Mouse (Mus musculus): ENCODE measurements at regions not wholly inside any gene's neighbourhood (a gene's known extent, or its start where the extent isn't known, plus 50 kb on each side); places are given as distances from the start of the nearest gene placed in this dataset.

DNA sequence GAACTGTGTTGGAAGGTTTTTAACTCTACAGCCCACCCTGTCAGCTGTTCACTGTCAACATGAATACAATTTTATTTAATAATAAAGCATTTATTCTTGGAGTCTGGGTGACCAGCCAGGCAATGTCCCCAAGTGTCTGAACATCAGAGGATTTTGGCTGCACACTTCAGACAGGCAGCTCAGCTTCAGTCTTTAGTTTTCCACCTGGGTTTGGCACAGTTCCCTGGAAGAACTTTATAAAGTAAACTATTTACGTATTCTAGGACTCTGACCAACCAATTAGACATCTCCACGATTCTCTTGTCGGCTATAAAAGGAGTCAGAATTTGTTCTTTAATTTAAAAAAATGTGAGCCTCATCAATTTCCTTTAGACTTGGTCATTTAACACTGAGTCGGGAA lies 220.8 kb upstream of the 1700056E22Rik start:
- 87% methylated on average over 4 of the region's 4 CpGs for WGBS
- ATAC-seq, result no peak
- Histone ChIP-seq H3K4me2 (ENCODE audit: low read length) (no peak overlapping the region), H3K9ac (ENCODE audit: low read depth, low read length) (no peak overlapping the region), H3K4me1 (ENCODE audit: control insufficient read depth, insufficient read depth, low read depth, low read length) (no peaks in the 10 kb centered on the region), H3K9me3 (ENCODE audit: control insufficient read depth, low read length) (no peaks in the 10 kb centered on the region), H3K4me3 (ENCODE audit: low read length) (no peak overlapping the region), H3K36me3 (ENCODE audit: control insufficient read depth, insufficient read depth, low read length) (no peaks in the 10 kb centered on the region), H3K27me3 (replicated peaks; ENCODE audit: control insufficient read depth, insufficient read depth, low read length) (no peaks in the 10 kb centered on the region), H3K27ac (ENCODE audit: low read depth, low read length) (no peak overlapping the region)

DNA sequence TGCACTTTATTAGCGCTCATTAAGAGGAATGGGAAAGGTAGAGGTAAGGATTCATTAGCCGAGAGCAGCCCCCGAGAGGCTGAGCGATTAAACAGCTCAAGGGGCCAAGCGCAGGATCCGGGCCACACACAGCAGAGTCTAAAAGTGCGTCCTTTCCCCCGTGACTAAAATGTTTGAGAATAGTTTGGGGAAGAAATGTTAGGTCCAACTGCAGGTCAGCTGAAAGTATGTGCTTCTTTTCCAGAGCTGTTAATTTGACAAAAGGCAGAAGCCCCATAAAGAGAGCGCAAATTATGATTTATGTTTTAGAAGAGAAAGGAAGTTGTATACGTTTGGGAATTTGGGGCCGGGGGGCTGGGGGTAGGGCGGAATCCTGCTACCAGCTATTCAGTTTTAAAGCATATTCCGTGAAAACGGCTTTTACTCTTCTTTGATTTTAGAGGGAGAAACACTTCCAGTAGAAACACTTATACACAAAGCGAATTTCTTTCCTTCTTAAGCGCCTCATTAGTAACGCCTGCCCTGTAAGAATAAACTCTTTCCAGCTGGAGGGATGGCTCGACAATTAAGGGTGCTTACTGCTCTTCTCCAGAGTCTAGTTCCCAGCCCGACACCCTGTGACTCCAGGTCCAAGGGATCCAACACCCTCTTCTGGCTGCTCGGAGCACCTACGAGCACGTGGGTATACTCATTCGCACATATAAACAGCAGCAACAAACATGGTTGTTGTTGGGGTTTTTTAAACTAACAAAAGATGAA lies 210.8 kb upstream of the 1700056E22Rik start:
- Histone ChIP-seq H3K4me2 (ENCODE audit: low read length) (no peak overlapping the region), H3K4me1 (ENCODE audit: control insufficient read depth, insufficient read depth, low read depth, low read length) (no peaks in the 10 kb centered on the region), H3K36me3 (ENCODE audit: control insufficient read depth, insufficient read depth, low read length) (no peaks in the 10 kb centered on the region), H3K27me3 (replicated peaks; ENCODE audit: control insufficient read depth, insufficient read depth, low read length) (no peaks in the 10 kb centered on the region), H3K27ac (ENCODE audit: low read depth, low read length) (no peak overlapping the region), H3K4me3 (ENCODE audit: low read length) (no peak overlapping the region), H3K9ac (ENCODE audit: low read depth, low read length) (no peak overlapping the region), H3K9me3 (ENCODE audit: control insufficient read depth, low read length) (no peaks in the 10 kb centered on the region)
- 73% methylated on average over 23 of the region's 23 CpGs for WGBS
- ATAC-seq, result no peak

DNA sequence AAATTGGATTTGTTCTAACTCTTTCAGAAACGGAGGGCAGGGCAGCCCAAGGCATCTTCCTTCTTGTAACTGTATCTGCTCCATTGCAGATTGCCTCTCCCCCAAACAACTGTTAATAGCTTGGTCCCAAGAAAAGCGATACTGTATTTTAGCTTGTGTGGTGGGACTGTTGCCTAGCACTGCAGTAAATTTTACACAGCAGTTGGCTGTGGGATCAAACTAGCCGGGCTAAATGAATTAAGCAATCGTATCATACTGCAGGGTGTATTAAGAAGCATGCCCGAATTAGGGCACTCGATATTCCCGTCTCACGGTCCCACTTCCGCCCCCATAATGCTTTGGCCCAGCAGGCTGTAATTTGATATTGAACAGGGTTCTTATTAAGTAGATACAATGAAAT lies 210.2 kb upstream of the 1700056E22Rik start:
- no peak overlapping the region for H3K4me2 ChIP-seq (ENCODE audit: low read length)
- no peaks in the 10 kb centered on the region for H3K4me1 ChIP-seq (ENCODE audit: control insufficient read depth, insufficient read depth, low read depth, low read length)
- no peaks in the 10 kb centered on the region for H3K36me3 ChIP-seq (ENCODE audit: control insufficient read depth, insufficient read depth, low read length)
- H3K27me3 ChIP-seq (replicated peaks; ENCODE audit: control insufficient read depth, insufficient read depth, low read length), result no peaks in the 10 kb centered on the region
- 76% methylated on average over 9 of the region's 9 CpGs for WGBS
- H3K9ac ChIP-seq (ENCODE audit: low read depth, low read length), result no peak overlapping the region
- no peak for ATAC-seq
- H3K4me3 ChIP-seq (ENCODE audit: low read length), result no peak overlapping the region
- H3K27ac ChIP-seq (ENCODE audit: low read depth, low read length), result no peak overlapping the region
- no peaks in the 10 kb centered on the region for H3K9me3 ChIP-seq (ENCODE audit: control insufficient read depth, low read length)

DNA sequence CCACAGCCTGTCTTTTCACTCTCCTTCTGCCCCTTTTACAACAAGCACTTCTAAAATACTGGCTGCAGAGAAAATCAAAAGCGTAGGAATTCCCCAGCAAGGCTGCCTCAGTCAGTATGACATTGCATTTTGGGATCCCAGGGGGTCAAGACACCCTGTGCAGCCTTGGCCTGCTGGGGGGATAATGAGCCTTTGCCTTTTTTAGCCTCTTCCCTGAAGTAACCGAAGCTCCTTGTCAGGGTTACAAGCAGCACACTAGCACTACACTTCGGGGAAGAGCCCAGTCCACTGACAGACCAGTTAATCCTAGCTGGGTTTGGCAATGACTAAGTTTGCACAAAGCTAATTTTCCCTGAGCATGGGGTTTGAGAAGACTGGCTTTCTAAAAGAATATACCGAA lies 207.7 kb upstream of the 1700056E22Rik start:
- WGBS, result 68% methylated on average over 4 of the region's 4 CpGs
- no peak overlapping the region for H3K4me2 ChIP-seq (ENCODE audit: low read length)
- H3K4me3 ChIP-seq (ENCODE audit: low read length), result no peak overlapping the region
- no peaks in the 10 kb centered on the region for H3K9me3 ChIP-seq (ENCODE audit: control insufficient read depth, low read length)
- H3K27me3 ChIP-seq (replicated peaks; ENCODE audit: control insufficient read depth, insufficient read depth, low read length), result no peaks in the 10 kb centered on the region
- no peaks in the 10 kb centered on the region for H3K36me3 ChIP-seq (ENCODE audit: control insufficient read depth, insufficient read depth, low read length)
- no peaks in the 10 kb centered on the region for H3K4me1 ChIP-seq (ENCODE audit: control insufficient read depth, insufficient read depth, low read depth, low read length)
- no peak overlapping the region for H3K9ac ChIP-seq (ENCODE audit: low read depth, low read length)
- H3K27ac ChIP-seq (ENCODE audit: low read depth, low read length), result no peak overlapping the region
- no peak for ATAC-seq

DNA sequence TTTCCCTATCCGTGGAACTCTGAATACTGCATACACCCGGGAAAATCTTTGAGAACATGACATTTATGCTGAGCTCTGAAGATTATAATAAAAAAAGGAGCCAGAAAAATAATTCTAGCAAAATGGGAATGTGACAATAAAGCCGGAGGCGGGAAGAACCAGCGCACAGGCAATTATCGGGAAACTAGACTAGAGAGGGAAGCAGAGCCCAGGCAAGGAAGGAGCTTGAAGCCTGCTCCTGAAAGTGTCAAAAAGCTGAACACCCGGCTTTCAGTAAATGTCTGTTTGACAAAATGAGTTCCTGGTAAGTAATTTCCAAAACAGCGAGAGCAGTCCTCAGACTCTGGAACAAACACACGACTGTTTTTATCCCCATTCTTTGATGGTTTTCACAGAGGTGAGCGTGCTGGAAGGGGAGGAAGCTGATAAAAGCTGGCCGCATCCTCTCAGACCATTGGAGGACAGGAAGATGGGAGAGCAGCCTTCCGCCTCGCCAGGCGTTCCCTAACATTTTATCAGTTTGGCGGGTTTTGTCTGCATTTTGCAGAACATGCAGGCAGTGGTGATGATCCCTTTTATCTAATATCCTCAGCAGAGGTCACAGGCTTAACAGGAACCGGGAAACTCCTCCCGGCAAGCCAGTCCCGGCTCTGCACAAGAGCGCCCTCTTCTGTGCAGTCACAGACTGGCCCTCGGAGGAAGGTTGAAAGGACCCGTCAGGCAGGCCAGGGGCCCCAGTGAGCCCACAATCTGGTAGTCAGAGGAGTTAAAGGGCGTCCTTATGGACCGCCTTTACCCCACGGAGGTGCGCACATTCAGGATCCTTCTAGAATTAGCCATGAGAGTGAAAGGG lies 201.3 kb upstream of the 1700056E22Rik start:
- Histone ChIP-seq H3K9me3 (ENCODE audit: control insufficient read depth, low read length) (no peaks in the 10 kb centered on the region), H3K9ac (ENCODE audit: low read depth, low read length) (peak overlapping the region; percentile 39), H3K36me3 (ENCODE audit: control insufficient read depth, insufficient read depth, low read length) (no peaks in the 10 kb centered on the region), H3K4me1 (ENCODE audit: control insufficient read depth, insufficient read depth, low read depth, low read length) (no peaks in the 10 kb centered on the region; the same call in 1 of the 2 replicates), H3K27ac (ENCODE audit: low read depth, low read length) (no peak overlapping the region), H3K4me2 (ENCODE audit: low read length) (peak overlapping the region; percentile 48), H3K27me3 (replicated peaks; ENCODE audit: control insufficient read depth, insufficient read depth, low read length) (no peaks in the 10 kb centered on the region), H3K4me3 (ENCODE audit: low read length) (peak overlapping the region; percentile 23)
- ATAC-seq, result peak; percentile 56; the same call in 1 of the 2 replicates
- 16% methylated on average over 25 of the region's 25 CpGs for WGBS

DNA sequence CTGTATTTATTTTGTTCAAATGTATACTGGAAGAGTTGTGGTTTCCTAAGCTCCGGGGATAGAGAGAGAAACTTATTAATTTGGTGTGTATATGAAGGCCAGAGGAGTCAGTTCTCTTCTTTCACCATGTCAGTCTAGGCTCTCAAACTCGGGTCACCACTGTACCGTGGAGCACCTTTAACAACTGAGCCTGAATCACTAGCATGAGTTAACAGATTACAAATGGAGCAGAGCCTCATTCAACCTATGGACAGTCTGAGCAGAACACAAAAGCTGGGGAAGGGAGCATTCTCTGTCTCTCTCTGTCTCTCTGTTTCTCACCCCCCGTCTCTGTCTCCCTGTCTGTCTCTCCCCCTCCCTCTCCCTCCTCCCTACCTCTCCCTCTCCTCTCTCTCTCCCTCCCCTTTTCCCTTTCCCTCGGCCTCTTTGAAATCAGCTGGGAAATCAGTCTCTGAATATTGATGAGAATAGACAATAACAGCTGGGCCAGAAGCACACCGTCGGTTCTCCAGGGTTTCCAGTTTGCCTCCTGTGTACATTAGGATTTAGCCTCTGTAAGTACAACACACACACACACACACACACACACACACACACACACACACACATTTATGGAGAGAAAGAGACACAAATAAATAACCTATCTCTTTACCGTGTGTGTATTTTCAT lies 200.4 kb upstream of the 1700056E22Rik start:
- no peak overlapping the region for H3K9ac ChIP-seq (ENCODE audit: low read depth, low read length)
- no peaks in the 10 kb centered on the region for H3K36me3 ChIP-seq (ENCODE audit: control insufficient read depth, insufficient read depth, low read length)
- WGBS, result 40% methylated on average over 8 of the region's 8 CpGs
- no peak for ATAC-seq
- no peaks in the 10 kb centered on the region; the same call in 1 of the 2 replicates for H3K4me1 ChIP-seq (ENCODE audit: control insufficient read depth, insufficient read depth, low read depth, low read length)
- no peaks in the 10 kb centered on the region for H3K27me3 ChIP-seq (replicated peaks; ENCODE audit: control insufficient read depth, insufficient read depth, low read length)
- H3K27ac ChIP-seq (ENCODE audit: low read depth, low read length), result no peak overlapping the region
- no peak overlapping the region for H3K4me3 ChIP-seq (ENCODE audit: low read length)
- H3K4me2 ChIP-seq (ENCODE audit: low read length), result no peak overlapping the region
- no peaks in the 10 kb centered on the region for H3K9me3 ChIP-seq (ENCODE audit: control insufficient read depth, low read length)

DNA sequence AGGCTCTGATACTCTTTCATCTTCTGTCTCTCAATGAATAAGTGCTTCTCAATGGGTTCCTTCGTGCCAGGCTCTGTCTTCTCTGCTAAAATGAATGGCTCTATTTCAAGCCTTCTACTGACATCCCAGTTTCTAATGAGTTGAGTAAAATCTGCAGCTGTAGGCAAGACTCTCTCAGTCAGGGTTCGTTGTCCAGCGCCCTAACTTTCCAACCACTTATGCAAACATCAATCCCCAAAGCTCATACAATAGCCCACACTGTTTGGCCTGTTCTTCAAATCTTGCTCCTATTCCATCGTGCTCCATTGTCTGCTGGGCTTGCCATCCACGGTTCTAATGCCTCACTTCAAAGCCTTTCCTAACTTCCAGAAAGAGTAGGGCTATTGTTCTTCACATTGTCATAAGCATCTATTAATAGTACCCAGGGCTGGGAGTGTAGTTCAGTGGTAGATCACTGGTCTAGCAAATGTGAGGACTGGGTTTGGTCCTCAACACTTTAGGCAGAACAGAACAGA lies 199.7 kb upstream of the 1700056E22Rik start:
- H3K9ac ChIP-seq (ENCODE audit: low read depth, low read length), result no peak overlapping the region
- no peaks in the 10 kb centered on the region for H3K36me3 ChIP-seq (ENCODE audit: control insufficient read depth, insufficient read depth, low read length)
- no peak overlapping the region for H3K4me2 ChIP-seq (ENCODE audit: low read length)
- no peak for ATAC-seq
- H3K9me3 ChIP-seq (ENCODE audit: control insufficient read depth, low read length), result no peaks in the 10 kb centered on the region
- no peaks in the 10 kb centered on the region; the same call in 1 of the 2 replicates for H3K4me1 ChIP-seq (ENCODE audit: control insufficient read depth, insufficient read depth, low read depth, low read length)
- H3K27me3 ChIP-seq (replicated peaks; ENCODE audit: control insufficient read depth, insufficient read depth, low read length), result no peaks in the 10 kb centered on the region
- no peak overlapping the region for H3K27ac ChIP-seq (ENCODE audit: low read depth, low read length)
- 58% methylated on average over 5 of the region's 5 CpGs for WGBS
- no peak overlapping the region for H3K4me3 ChIP-seq (ENCODE audit: low read length)

DNA sequence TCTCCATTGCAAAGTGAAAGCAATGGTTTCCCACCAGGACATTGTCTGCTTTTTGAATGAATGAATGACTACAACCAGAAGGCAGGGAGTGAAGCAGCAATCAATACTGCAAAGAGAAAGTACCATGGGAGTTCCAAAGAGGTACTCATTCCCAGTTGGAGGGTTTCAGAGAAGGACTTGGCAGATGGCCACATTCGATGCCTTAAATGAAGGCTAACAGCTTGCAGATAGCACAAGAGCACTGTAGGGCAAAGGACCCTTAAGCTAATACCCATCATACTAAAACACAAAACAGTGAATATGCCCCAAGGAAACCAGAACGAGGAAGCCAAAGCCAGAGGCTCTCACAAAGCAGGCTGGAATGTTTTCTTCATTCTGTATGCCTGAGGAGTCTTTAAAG lies 188.2 kb upstream of the 1700056E22Rik start:
- no peak for ATAC-seq
- no peak overlapping the region for H3K27ac ChIP-seq (ENCODE audit: low read depth, low read length)
- H3K9ac ChIP-seq (ENCODE audit: low read depth, low read length), result no peak overlapping the region
- H3K4me1 ChIP-seq (ENCODE audit: control insufficient read depth, insufficient read depth, low read depth, low read length), result no peaks in the 10 kb centered on the region
- H3K4me2 ChIP-seq (ENCODE audit: low read length), result no peak overlapping the region
- H3K9me3 ChIP-seq (ENCODE audit: control insufficient read depth, low read length), result no peaks in the 10 kb centered on the region
- WGBS, result 46% methylated on average over 2 of the region's 2 CpGs
- H3K4me3 ChIP-seq (ENCODE audit: low read length), result no peak overlapping the region
- H3K36me3 ChIP-seq (ENCODE audit: control insufficient read depth, insufficient read depth, low read length), result no peaks in the 10 kb centered on the region
- H3K27me3 ChIP-seq (replicated peaks; ENCODE audit: control insufficient read depth, insufficient read depth, low read length), result no peaks in the 10 kb centered on the region

DNA sequence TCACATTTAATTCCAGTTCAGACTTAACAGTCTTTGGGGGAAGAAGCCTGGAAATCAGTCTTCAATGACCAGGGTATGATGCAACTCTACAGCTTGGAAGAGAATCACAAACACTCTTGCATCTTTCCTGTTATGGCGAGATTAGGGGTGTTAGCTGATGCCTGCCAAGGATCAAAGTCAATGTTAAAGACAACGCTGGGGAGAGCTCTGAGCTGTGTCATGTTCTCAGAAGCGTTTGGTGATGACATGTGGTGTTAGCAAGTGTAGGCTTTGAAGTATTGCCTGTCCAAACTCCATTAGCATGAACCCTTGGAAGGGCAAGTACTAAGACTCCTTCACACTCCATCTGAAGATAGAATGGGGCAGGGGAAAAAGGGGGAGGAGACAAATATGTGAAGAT lies 187.7 kb upstream of the 1700056E22Rik start:
- 80% methylated on average over 3 of the region's 3 CpGs for WGBS
- Histone ChIP-seq H3K27me3 (replicated peaks; ENCODE audit: control insufficient read depth, insufficient read depth, low read length) (no peaks in the 10 kb centered on the region), H3K9ac (ENCODE audit: low read depth, low read length) (no peak overlapping the region), H3K9me3 (ENCODE audit: control insufficient read depth, low read length) (no peaks in the 10 kb centered on the region), H3K4me2 (ENCODE audit: low read length) (no peak overlapping the region), H3K27ac (ENCODE audit: low read depth, low read length) (no peak overlapping the region), H3K4me3 (ENCODE audit: low read length) (no peak overlapping the region), H3K4me1 (ENCODE audit: control insufficient read depth, insufficient read depth, low read depth, low read length) (no peaks in the 10 kb centered on the region), H3K36me3 (ENCODE audit: control insufficient read depth, insufficient read depth, low read length) (no peaks in the 10 kb centered on the region)
- ATAC-seq, result no peak

All from hindbrain, embryonic 16.5 days (tissue).